Mouse (Mus musculus) lung, adult 2 months (tissue): ENCODE measurements around the gene Epha5.

ENCODE experiments used
- CTCF ChIP-seq: fragments of 200-500 bp; IDR thresholded peaks from 2 replicates; pipeline ENCODE4 v1.5.1; 2011; ENCODE audit warnings: mild to moderate bottlenecking, low read length, control low read depth; ENCODE audit not compliant: insufficient read depth
- POLR2A ChIP-seq: fragments of 200-500 bp; IDR thresholded peaks from 2 replicates; pipeline ENCODE4 v1.6.1; 2011; ENCODE audit warnings: low read depth, mild to moderate bottlenecking, control low read depth, low read length, borderline replicate concordance; ENCODE audit errors: extremely low read depth

GRCm38 (mm10) chr5:84081321-84081720 lies 335.9 kb downstream of the Epha5 start:
- no peak for TF ChIP-seq CTCF
- TF ChIP-seq POLR2A: no peak
